Mouse (Mus musculus): ENCODE results near the gene D11Wsu47e. TPM values are rescaled to one million over a fixed set of nuclear protein-coding genes. Genes with fewer than 3 reads are reported as not detected.

The D11Wsu47e gene
- polyA plus RNA-seq, 1 experiment from 2014 or later, result 28.0 TPM

DNA sequence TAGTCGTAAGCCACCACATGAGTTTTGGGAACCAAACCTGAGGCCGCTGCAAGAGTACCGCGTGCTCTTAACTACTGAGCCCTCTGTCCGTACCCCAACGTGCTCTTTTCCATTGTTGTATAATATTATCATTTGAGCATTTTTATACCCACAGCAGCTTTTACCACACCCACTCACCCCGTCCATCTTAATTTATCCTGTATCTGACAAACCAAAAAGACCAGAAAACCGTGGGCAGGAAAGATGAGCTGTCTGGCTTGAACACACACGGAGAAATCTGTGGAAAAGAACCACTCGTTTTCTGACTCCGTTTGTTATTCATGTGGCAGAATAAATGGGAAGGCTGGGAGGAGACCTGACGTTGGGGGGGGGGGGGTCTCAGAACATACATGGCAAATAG lies 6.3 kb downstream of the D11Wsu47e start:
- WGBS, result 94% methylated on average over 12 of the region's 12 CpGs
- no peak for DNase-seq (ENCODE audit: low spot score)
- H3K27ac ChIP-seq (replicated peaks), result no peak overlapping the region

DNA sequence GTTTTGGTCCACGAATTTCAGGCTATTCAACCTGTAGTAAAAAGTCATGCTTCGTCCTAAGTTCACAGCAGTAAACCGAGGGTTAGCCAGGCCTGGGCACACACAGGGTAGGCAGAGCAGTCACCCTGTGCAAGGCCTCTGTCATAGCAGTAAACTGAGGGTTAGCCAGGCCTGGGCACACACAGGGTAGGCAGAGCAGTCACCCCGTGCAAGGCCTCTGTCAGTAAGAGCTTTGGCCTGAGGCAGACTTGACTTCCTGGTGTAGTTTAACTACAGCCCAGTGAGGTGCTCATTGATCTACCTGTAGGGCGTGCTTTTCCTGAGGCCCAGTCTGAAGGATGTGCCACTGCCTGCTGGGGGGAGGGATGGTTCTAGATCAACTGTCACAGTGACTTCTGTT lies 7.1 kb downstream of the D11Wsu47e start:
- H3K36me3 ChIP-seq (replicated peaks), result peaks cover 89% of the 10 kb centered on the region
- WGBS, result 87% methylated on average over 5 of the region's 5 CpGs
- H3K4me1 ChIP-seq, result peaks cover 8% of the 10 kb centered on the region
- peaks cover 4% of the 10 kb centered on the region; the same call in 1 of the 2 replicates for H3K9me3 ChIP-seq
- H3K27ac ChIP-seq (replicated peaks), result no peak overlapping the region
- no peaks in the 10 kb centered on the region for H3K27me3 ChIP-seq (replicated peaks; ENCODE audit: low read depth, poor library complexity, severe bottlenecking)
- no peak overlapping the region for H3K4me3 ChIP-seq
- DNase-seq (ENCODE audit: low spot score), result no peak

More for the DNA sequence above, 6.3 kb downstream of the D11Wsu47e start:
- peaks cover 81% of the 10 kb centered on the region for H3K36me3 ChIP-seq (replicated peaks)
- H3K4me1 ChIP-seq, result peaks cover 11% of the 10 kb centered on the region
- H3K4me3 ChIP-seq, result no peak overlapping the region
- H3K27me3 ChIP-seq (replicated peaks; ENCODE audit: low read depth, poor library complexity, severe bottlenecking), result no peaks in the 10 kb centered on the region
- H3K9me3 ChIP-seq, result peaks cover 2% of the 10 kb centered on the region; the same call in 1 of the 2 replicates

DNA sequence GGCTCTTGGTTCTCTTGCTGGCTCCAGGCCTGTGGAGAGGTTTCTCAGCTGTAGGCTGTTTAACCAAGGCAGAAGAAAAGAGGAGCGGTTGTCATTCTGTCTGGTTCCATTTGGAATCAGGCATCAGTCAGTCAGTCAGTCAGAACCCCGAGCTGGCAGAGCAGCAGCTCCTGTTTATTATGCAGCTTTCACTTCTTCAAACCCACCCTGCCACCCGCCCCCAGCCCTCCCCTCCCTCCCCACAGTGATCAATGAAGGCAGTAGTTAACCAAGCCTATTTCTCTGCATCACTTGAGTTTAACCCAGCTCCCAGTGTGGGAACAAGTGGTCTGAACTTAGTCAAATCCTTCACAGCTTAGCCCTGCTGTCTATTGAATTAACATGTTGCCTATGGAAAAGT lies 7.6 kb downstream of the D11Wsu47e start:
- Histone ChIP-seq H3K9me3 (peaks cover 4% of the 10 kb centered on the region; the same call in 1 of the 2 replicates), H3K4me3 (no peak overlapping the region), H3K27ac (replicated peaks) (no peak overlapping the region), H3K27me3 (replicated peaks; ENCODE audit: low read depth, poor library complexity, severe bottlenecking) (no peaks in the 10 kb centered on the region), H3K36me3 (replicated peaks) (peaks cover 94% of the 10 kb centered on the region), H3K4me1 (peaks cover 3% of the 10 kb centered on the region)
- WGBS, result 77% methylated on average over 3 of the region's 3 CpGs
- no peak for DNase-seq (ENCODE audit: low spot score)

DNA sequence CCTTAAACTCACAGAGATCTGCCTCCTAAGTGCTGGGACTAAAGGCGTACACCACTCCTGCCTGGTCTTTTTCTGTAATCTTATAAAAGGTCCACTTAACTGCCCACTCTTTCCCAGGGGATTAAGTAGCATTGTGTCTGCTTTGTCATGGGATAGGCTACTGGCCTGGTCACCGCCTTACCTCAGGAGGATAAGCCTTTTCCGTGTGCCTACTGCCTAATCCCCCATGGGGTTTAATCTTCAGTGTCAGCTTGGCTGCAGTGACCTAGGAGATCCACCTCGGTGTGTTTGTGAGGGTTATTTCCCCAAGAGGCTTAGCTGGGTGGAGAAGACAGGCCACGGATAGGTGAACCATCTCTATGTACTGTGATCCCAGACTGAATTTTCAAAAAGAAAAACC lies 13.4 kb downstream of the D11Wsu47e start:
- no peak for DNase-seq (ENCODE audit: low spot score)
- peaks cover 81% of the 10 kb centered on the region for H3K36me3 ChIP-seq (replicated peaks)
- no peak overlapping the region for H3K4me3 ChIP-seq
- no peaks in the 10 kb centered on the region for H3K27me3 ChIP-seq (replicated peaks; ENCODE audit: low read depth, poor library complexity, severe bottlenecking)
- H3K27ac ChIP-seq (replicated peaks), result no peak overlapping the region
- peaks cover 4% of the 10 kb centered on the region; the same call in 1 of the 2 replicates for H3K9me3 ChIP-seq
- 70% methylated on average over 5 of the region's 5 CpGs for WGBS
- peaks cover 7% of the 10 kb centered on the region; the same call in 1 of the 2 replicates for H3K4me1 ChIP-seq

DNA sequence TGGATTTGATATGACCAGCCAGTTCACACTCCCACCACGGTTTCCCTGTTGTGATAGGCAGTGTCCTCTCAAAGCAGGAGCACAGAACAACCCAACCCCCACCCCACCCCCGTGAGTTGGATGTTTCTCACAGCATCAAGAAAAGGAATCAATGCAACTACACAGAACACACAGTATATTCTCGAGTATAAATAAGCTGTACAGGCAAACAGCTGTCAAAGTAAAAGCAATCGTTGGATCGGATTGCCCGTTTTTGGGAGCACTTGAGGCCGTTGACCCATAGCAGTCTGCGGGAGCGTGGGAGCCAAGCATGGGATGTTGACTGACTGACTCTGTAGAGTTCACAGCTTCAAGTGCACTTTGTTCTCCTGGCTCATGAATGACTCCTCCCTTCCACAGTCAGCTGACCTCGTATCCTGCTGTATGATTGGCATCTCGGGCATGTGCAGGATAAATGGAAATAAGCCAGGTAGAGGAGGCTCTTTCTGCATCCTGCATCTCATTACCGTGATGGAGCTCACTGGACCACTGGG lies 13.9 kb downstream of the D11Wsu47e start:
- Histone ChIP-seq H3K27me3 (replicated peaks; ENCODE audit: low read depth, poor library complexity, severe bottlenecking) (no peaks in the 10 kb centered on the region), H3K4me1 (peaks cover 7% of the 10 kb centered on the region; the same call in 1 of the 2 replicates), H3K36me3 (replicated peaks) (peaks cover 76% of the 10 kb centered on the region), H3K4me3 (no peak overlapping the region), H3K9me3 (peaks cover 4% of the 10 kb centered on the region; the same call in 1 of the 2 replicates), H3K27ac (replicated peaks) (no peak overlapping the region)
- no peak for DNase-seq (ENCODE audit: low spot score)
- WGBS, result 79% methylated on average over 12 of the region's 12 CpGs

DNA sequence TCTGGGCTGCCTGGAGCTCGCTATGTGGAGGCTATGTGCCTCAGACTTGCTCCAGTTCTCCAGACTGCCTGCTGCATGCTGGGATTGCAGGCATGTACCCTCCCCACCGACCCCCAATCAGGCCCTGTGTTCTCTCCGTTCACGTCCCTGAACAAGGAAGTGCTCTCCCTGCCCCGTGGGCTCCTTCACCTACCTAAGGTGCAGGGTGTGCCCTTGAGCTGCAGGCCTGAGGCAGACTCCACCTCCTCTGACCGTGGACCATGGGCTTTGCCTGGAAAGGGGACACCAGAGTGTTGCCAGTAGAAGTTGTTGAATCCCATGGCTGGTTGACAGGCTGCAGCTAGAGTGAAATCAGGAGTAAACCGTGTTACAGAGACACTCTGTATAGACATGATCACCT lies 15.4 kb downstream of the D11Wsu47e start:
- Histone ChIP-seq H3K4me1 (peaks cover 7% of the 10 kb centered on the region), H3K36me3 (replicated peaks) (peaks cover 60% of the 10 kb centered on the region), H3K27me3 (replicated peaks; ENCODE audit: low read depth, poor library complexity, severe bottlenecking) (no peaks in the 10 kb centered on the region), H3K9me3 (peaks cover 4% of the 10 kb centered on the region; the same call in 1 of the 2 replicates), H3K4me3 (no peak overlapping the region), H3K27ac (replicated peaks) (no peak overlapping the region)
- no peak for DNase-seq (ENCODE audit: low spot score)
- 84% methylated on average over 7 of the region's 7 CpGs for WGBS

DNA sequence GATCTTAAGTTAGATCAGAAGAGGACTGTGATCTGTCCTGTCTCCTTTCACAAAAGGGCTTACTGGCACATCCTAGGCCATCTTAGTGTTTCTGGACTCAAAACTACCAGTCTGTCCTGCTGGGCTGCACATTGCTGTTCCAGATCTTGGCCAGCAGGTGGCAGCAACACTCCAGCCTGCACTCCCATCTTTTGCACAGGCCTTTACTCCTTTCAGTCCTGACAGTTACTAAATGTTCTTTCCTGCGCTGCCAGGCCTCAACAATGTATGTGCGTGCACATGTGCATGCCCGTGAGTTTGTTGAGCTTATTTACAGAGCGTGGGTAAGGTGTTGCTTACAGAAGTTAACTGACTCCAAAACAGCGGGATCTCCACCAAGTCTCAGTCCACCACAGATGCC lies 19.5 kb downstream of the D11Wsu47e start:
- Histone ChIP-seq H3K27ac (replicated peaks) (no peak overlapping the region), H3K9me3 (no peaks in the 10 kb centered on the region), H3K36me3 (replicated peaks) (peaks cover 30% of the 10 kb centered on the region), H3K4me3 (no peak overlapping the region), H3K27me3 (replicated peaks; ENCODE audit: low read depth, poor library complexity, severe bottlenecking) (peaks cover 14% of the 10 kb centered on the region), H3K4me1 (peaks cover 8% of the 10 kb centered on the region)
- 50% methylated on average over 5 of the region's 5 CpGs for WGBS
- peak; percentile 83 for DNase-seq (ENCODE audit: low spot score)

DNA sequence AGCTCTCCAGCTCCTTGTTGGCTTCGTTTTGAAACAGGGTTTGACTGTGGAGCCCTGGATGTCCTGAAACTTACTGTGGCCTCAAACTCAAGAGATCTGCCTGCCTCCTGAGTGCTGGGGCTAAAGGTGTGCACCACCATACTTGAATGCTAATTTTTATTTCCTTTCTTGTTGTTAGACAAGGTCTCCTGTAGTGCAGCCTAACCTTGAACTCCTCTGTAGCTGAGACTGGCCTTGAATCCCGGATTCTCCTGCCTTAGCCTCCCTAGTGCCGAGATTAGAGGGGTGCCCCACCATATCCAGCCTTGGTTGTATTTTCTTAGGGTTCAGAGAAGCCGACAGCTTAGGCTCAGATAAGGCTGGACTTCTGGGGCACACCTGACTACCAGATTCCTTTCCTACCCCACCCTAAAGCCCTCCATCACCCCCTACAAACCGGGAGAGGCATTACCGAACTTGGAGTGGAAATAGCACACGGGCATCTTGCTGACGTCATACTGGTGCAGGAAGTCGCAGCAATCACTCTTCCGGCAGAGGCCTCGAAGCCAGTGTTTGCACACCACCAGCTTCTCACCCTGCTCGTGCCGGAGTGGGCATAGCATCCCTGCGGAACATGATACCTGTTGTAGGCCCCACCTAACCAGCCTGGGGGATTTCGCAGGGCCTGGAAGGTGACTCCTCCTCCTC lies 21.9 kb downstream of the D11Wsu47e start:
- no peak for DNase-seq (ENCODE audit: low spot score)
- Histone ChIP-seq H3K27ac (replicated peaks) (no peak overlapping the region), H3K9me3 (no peaks in the 10 kb centered on the region), H3K4me3 (no peak overlapping the region), H3K4me1 (peaks cover 32% of the 10 kb centered on the region), H3K36me3 (replicated peaks) (peaks cover 18% of the 10 kb centered on the region), H3K27me3 (replicated peaks; ENCODE audit: low read depth, poor library complexity, severe bottlenecking) (peaks cover 26% of the 10 kb centered on the region)
- 85% methylated on average over 15 of the region's 15 CpGs for WGBS

DNA sequence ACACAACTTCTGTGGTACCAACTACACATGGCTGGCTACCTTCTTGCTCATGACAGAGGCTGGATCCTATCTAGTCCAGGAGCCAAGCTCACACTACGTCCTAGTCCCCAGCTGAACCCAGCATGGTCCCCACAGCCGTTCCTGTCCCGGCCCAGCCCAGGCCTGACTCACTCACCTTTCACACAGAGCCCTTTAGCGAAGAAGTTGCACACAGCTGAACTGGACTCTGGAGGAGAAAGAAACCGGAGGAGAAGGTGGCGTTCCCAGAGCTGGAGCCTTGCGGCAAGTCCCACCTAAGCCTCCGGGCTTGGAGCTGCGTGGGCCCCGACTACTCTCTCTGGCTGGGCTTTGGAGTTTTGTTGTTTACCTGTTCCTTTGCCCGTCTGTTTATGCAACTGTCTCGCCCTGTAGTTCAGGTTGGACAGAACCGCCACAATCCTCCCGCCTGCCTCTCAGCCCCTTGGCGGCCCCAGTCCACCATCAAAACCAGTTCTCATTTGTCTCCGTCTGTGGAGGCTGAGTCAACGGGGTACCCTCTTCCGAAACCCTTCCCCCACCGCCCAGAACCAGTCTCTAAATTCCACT lies 24.5 kb downstream of the D11Wsu47e start:
- peak overlapping the region; percentile 36 for H3K4me3 ChIP-seq
- DNase-seq (ENCODE audit: low spot score), result no peak
- H3K9me3 ChIP-seq, result no peaks in the 10 kb centered on the region
- 41% methylated on average over 19 of the region's 19 CpGs for WGBS
- H3K4me1 ChIP-seq, result peaks cover 38% of the 10 kb centered on the region
- peaks cover 11% of the 10 kb centered on the region for H3K36me3 ChIP-seq (replicated peaks)
- H3K27me3 ChIP-seq (replicated peaks; ENCODE audit: low read depth, poor library complexity, severe bottlenecking), result peaks cover 32% of the 10 kb centered on the region
- H3K27ac ChIP-seq (replicated peaks), result peak overlapping the region; percentile 87; the same call in 1 of the 2 replicates

DNA sequence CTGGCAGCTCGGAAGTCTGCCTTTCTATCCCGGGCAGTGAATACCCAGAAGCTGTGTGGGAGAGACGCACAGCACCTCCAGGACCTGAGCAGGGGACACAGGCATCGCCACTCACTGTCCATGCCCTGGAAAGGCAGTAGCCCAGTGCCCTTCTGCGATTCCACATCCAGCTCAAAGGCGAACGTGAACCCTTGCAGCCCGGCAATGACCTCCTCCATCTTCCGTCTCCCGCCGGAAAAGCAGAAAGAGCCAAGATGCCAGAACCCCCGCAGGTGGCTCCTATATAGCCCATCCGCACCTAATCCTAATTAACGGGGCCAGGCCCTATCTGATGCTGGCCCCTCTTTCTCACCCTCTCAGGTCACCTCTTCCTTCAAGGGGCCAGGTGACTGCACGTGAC lies 25.1 kb downstream of the D11Wsu47e start:
- DNase-seq (ENCODE audit: low spot score), result no peak
- H3K36me3 ChIP-seq (replicated peaks), result peaks cover 11% of the 10 kb centered on the region
- H3K27ac ChIP-seq (replicated peaks), result peak overlapping the region; percentile 87
- H3K9me3 ChIP-seq, result no peaks in the 10 kb centered on the region
- H3K4me3 ChIP-seq, result peak overlapping the region; percentile 36
- 7% methylated on average over 15 of the region's 15 CpGs for WGBS
- H3K4me1 ChIP-seq, result peaks cover 40% of the 10 kb centered on the region
- H3K27me3 ChIP-seq (replicated peaks; ENCODE audit: low read depth, poor library complexity, severe bottlenecking), result peaks cover 32% of the 10 kb centered on the region

DNA sequence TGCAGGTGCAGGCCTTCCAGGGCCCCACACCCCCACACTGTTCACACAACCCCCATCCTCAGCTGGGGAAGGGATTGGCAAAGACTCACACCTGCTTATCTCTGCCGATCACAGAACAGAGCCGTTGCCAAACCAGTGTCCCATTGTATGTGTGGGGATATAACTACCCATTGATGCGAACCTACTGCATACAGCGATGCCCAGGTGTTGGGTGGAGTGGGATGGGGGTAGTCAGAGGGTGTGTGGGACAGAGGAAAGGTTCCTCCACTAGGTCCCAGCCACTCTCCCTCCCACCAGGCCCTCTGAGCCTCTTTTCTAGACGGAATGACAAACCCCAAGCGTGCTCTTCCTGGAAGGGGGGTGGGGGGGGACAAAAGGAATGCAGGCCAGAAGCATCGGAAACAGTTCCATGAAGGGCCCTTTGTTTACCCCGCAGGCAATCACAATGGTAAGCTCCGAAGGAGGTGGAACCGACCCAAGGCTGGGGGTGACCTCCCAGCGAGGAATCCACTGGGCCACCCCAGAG lies 25.6 kb downstream of the D11Wsu47e start, which contains the start of gene Cpsf4l:
Gene Cpsf4l (minus strand): TSS at position 287 of the 526 bp plus-strand sequence.
- Histone ChIP-seq H3K4me1 (peaks cover 40% of the 10 kb centered on the region), H3K27me3 (replicated peaks; ENCODE audit: low read depth, poor library complexity, severe bottlenecking) (peaks cover 32% of the 10 kb centered on the region), H3K36me3 (replicated peaks) (peaks cover 11% of the 10 kb centered on the region), H3K27ac (replicated peaks) (peak within 1 kb of the TSS; percentile 87), H3K9me3 (no peaks in the 10 kb centered on the region), H3K4me3 (peak within 1 kb of the TSS; percentile 36)
- no peak for DNase-seq (ENCODE audit: low spot score)
- 5% methylated on average over 11 of the region's 11 CpGs for WGBS

DNA sequence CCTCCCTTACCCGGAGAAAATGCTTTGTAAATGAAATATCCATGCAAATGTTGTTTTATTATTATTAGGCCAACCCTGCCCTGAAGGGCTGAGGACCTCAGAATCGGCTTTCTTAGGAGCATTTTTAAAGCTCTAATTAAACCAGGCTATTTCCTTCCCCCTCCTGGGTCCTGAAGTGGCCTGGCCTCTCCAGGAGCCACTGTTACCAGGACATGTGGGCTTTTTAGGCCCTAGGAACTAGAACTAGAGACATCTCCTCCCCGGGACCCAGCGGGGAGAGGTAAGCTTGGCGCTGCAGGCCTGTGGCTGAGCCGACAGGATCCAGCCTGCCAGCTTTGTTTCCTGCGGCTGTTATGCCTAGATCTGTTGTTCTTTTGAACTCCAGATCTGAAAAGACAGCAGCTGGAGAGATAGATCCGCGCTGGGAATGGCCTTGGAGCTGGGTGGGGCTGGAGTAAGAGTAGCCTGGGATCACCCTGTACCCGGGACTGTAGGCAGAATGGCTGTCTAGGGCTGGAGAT lies 26.1 kb downstream of the D11Wsu47e start:
- 2% methylated on average over 10 of the region's 10 CpGs for WGBS
- Histone ChIP-seq H3K4me1 (peaks cover 38% of the 10 kb centered on the region), H3K4me3 (peak overlapping the region; percentile 36), H3K9me3 (no peaks in the 10 kb centered on the region), H3K27ac (replicated peaks) (peak overlapping the region; percentile 87), H3K27me3 (replicated peaks; ENCODE audit: low read depth, poor library complexity, severe bottlenecking) (peaks cover 35% of the 10 kb centered on the region), H3K36me3 (replicated peaks) (peaks cover 11% of the 10 kb centered on the region)
- DNase-seq (ENCODE audit: low spot score), result peak; percentile 66
